Mouse (Mus musculus): ENCODE data around the gene Kmt5a. TPM values are rescaled to one million over a fixed set of nuclear protein-coding genes. Genes with fewer than 3 reads are reported as not detected.
"Not testable (repeated sequence)": the region's sequence is repeated elsewhere in the genome, so short reads cannot be mapped to it uniquely, and the experiment has no call there.

The Kmt5a gene
- polyA plus RNA-seq, 1 experiment from 2014 or later = 12.3 TPM

DNA sequence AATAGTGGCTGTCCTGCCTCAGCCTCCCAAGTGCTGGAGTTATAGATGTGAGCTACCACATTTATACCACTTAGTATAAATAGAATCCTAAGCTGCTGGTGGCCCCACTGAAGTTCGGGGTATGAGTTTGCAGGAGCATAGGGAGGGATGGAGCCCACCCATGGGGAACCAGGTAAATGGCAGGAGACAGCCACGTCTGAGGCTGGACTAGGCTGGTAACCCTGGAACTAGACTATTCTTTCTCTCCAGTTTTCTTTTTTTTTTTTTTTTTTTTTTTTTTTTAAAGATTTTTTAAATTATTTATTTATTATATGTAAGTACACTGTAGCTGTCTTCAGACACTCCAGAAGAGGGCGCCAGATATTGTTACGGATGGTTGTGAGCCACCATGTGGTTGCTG is 60.3 kb downstream of the Kmt5a start:
- H3K36me3 ChIP-seq (ENCODE audit: control insufficient read depth, insufficient read depth, low read length); H3K9ac ChIP-seq (ENCODE audit: low read depth, low read length); ATAC-seq; H3K9me3 ChIP-seq (replicated peaks; ENCODE audit: control insufficient read depth, low read length, poor library complexity, severe bottlenecking); H3K27me3 ChIP-seq (ENCODE audit: control insufficient read depth, insufficient read depth, low read depth, low read length); H3K4me1 ChIP-seq (ENCODE audit: control insufficient read depth, insufficient read depth, low read length); H3K27ac ChIP-seq (ENCODE audit: low read length); H3K4me2 ChIP-seq (ENCODE audit: low read length); H3K4me3 ChIP-seq (ENCODE audit: low read depth, low read length): not testable (repeated sequence)
- WGBS = 81% methylated on average over 2 of the region's 4 CpGs

GRCm38 (mm10) chr5:124500573-124500972 is 60.8 kb downstream of the Kmt5a start:
- H3K4me3 ChIP-seq (ENCODE audit: low read depth, low read length) = no peak overlapping the region
- WGBS = 99% methylated on average over 3 of the region's 3 CpGs
- no peak overlapping the region for H3K4me2 ChIP-seq (ENCODE audit: low read length)

GRCm38 (mm10) chr5:124501541-124501940 is 61.8 kb downstream of the Kmt5a start:
- Histone ChIP-seq H3K36me3 (ENCODE audit: control insufficient read depth, insufficient read depth, low read length) (0 out of 2 replicates have a peak, but pooled peaks cover 4% of the 10 kb centered on the region), H3K9ac (ENCODE audit: low read depth, low read length) (no peak overlapping the region), H3K27ac (ENCODE audit: low read length) (no peak overlapping the region), H3K4me1 (ENCODE audit: control insufficient read depth, insufficient read depth, low read length) (no peaks in the 10 kb centered on the region), H3K27me3 (ENCODE audit: control insufficient read depth, insufficient read depth, low read depth, low read length) (no peaks in the 10 kb centered on the region), H3K9me3 (replicated peaks; ENCODE audit: control insufficient read depth, low read length, poor library complexity, severe bottlenecking) (no peaks in the 10 kb centered on the region), H3K4me3 (ENCODE audit: low read depth, low read length) (no peak overlapping the region), H3K4me2 (ENCODE audit: low read length) (no peak overlapping the region)
- no peak for ATAC-seq
- 94% methylated on average over 10 of the region's 10 CpGs for WGBS

More at GRCm38 (mm10) chr5:124500573-124500972, 60.8 kb downstream of the Kmt5a start:
- ATAC-seq = no peak
- Histone ChIP-seq H3K9ac (ENCODE audit: low read depth, low read length) (no peak overlapping the region), H3K27ac (ENCODE audit: low read length) (no peak overlapping the region), H3K4me1 (ENCODE audit: control insufficient read depth, insufficient read depth, low read length) (no peaks in the 10 kb centered on the region), H3K27me3 (ENCODE audit: control insufficient read depth, insufficient read depth, low read depth, low read length) (no peaks in the 10 kb centered on the region), H3K36me3 (ENCODE audit: control insufficient read depth, insufficient read depth, low read length) (0 out of 2 replicates have a peak, but pooled peaks cover 4% of the 10 kb centered on the region), H3K9me3 (replicated peaks; ENCODE audit: control insufficient read depth, low read length, poor library complexity, severe bottlenecking) (no peaks in the 10 kb centered on the region)

- 64% methylated on average over 14 of the region's 14 CpGs for WGBS
- no peak for ATAC-seq
Observed at GRCm38 (mm10) chr5:124503742-124504141, 64.0 kb downstream of the Kmt5a start.

GRCm38 (mm10) chr5:124505235-124505634 is 65.5 kb downstream of the Kmt5a start:
- Histone ChIP-seq H3K27ac (ENCODE audit: low read length) (no peak overlapping the region), H3K36me3 (ENCODE audit: control insufficient read depth, insufficient read depth, low read length) (peaks cover 7% of the 10 kb centered on the region; the same call in 1 of the 2 replicates), H3K9ac (ENCODE audit: low read depth, low read length) (no peak overlapping the region), H3K4me1 (ENCODE audit: control insufficient read depth, insufficient read depth, low read length) (no peaks in the 10 kb centered on the region), H3K9me3 (replicated peaks; ENCODE audit: control insufficient read depth, low read length, poor library complexity, severe bottlenecking) (no peaks in the 10 kb centered on the region), H3K27me3 (ENCODE audit: control insufficient read depth, insufficient read depth, low read depth, low read length) (no peaks in the 10 kb centered on the region), H3K4me2 (ENCODE audit: low read length) (no peak overlapping the region), H3K4me3 (ENCODE audit: low read depth, low read length) (no peak overlapping the region)
- no peak for ATAC-seq
- WGBS = 96% methylated on average over 4 of the region's 4 CpGs

More at GRCm38 (mm10) chr5:124503742-124504141, 64.0 kb downstream of the Kmt5a start:
- no peak overlapping the region for H3K4me3 ChIP-seq (ENCODE audit: low read depth, low read length)
- no peaks in the 10 kb centered on the region for H3K27me3 ChIP-seq (ENCODE audit: control insufficient read depth, insufficient read depth, low read depth, low read length)
- H3K9me3 ChIP-seq (replicated peaks; ENCODE audit: control insufficient read depth, low read length, poor library complexity, severe bottlenecking) = no peaks in the 10 kb centered on the region
- no peak overlapping the region for H3K4me2 ChIP-seq (ENCODE audit: low read length)
- H3K9ac ChIP-seq (ENCODE audit: low read depth, low read length) = no peak overlapping the region
- H3K36me3 ChIP-seq (ENCODE audit: control insufficient read depth, insufficient read depth, low read length) = peaks cover 7% of the 10 kb centered on the region; the same call in 1 of the 2 replicates
- no peaks in the 10 kb centered on the region for H3K4me1 ChIP-seq (ENCODE audit: control insufficient read depth, insufficient read depth, low read length)
- no peak overlapping the region for H3K27ac ChIP-seq (ENCODE audit: low read length)

DNA sequence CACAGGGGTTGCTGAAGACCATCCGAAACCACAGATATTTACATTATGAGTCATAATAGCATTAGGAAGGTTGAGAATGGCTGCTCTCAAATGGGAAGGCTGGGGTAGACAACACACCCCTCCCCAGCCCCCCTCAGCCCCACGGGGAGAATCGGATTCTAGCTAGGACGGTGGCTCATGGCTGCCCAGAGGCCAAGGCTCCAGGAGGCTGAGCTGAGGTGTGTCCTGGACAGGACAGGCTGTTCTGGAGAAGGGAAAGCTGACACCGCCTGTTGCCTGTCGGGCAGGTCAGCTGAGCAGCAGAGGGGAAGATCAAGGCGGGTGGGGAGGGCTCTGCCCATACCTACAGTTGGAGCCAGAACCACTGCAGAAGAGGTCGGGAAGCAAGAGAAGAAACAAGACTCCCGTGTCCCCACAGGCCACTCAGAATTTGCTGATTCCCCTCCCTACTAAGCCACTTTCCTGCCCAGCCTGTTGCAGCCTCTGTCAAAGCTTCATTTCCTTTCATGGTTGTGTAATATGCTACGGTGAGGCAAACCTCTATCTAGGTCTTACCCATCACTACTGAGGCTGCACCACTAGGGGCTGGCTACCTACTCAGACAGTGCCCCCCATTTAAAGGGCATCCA is 67.1 kb downstream of the Kmt5a start:
- Histone ChIP-seq H3K9me3 (replicated peaks; ENCODE audit: control insufficient read depth, low read length, poor library complexity, severe bottlenecking) (no peaks in the 10 kb centered on the region), H3K4me1 (ENCODE audit: control insufficient read depth, insufficient read depth, low read length) (no peaks in the 10 kb centered on the region), H3K36me3 (ENCODE audit: control insufficient read depth, insufficient read depth, low read length) (peaks cover 7% of the 10 kb centered on the region; the same call in 1 of the 2 replicates), H3K27me3 (ENCODE audit: control insufficient read depth, insufficient read depth, low read depth, low read length) (no peaks in the 10 kb centered on the region), H3K4me2 (ENCODE audit: low read length) (no peak overlapping the region), H3K27ac (ENCODE audit: low read length) (no peak overlapping the region), H3K4me3 (ENCODE audit: low read depth, low read length) (no peak overlapping the region), H3K9ac (ENCODE audit: low read depth, low read length) (no peak overlapping the region)
- no peak for ATAC-seq
- WGBS = 86% methylated on average over 10 of the region's 10 CpGs

DNA sequence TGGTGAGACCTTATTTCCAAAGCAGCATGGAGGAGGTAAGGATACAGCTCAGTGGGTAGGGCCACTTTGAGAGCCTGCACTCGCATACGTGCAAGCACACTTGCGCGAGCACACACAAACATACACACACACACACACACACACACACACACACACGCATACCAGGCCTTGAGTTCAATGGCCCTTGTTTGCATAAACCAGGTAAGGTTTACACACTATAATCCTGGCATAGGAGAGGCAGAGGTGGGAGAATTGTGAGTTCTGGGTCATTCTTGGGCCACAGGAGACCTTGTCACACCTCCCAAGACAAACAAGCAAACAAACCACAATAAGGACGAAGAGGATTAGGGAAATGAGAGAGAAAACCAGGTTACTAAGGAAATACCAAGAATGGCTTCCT is 69.5 kb downstream of the Kmt5a start:
- Histone ChIP-seq H3K9ac (ENCODE audit: low read depth, low read length) (no peak overlapping the region), H3K4me2 (ENCODE audit: low read length) (no peak overlapping the region), H3K27ac (ENCODE audit: low read length) (no peak overlapping the region), H3K9me3 (replicated peaks; ENCODE audit: control insufficient read depth, low read length, poor library complexity, severe bottlenecking) (no peaks in the 10 kb centered on the region), H3K4me3 (ENCODE audit: low read depth, low read length) (no peak overlapping the region), H3K36me3 (ENCODE audit: control insufficient read depth, insufficient read depth, low read length) (peaks cover 5% of the 10 kb centered on the region), H3K27me3 (ENCODE audit: control insufficient read depth, insufficient read depth, low read depth, low read length) (no peaks in the 10 kb centered on the region), H3K4me1 (ENCODE audit: control insufficient read depth, insufficient read depth, low read length) (no peaks in the 10 kb centered on the region)
- 95% methylated on average over 6 of the region's 6 CpGs for WGBS
- ATAC-seq = no peak

- ATAC-seq = no peak
- Histone ChIP-seq H3K9ac (ENCODE audit: low read depth, low read length) (no peak overlapping the region), H3K4me1 (ENCODE audit: control insufficient read depth, insufficient read depth, low read length) (no peaks in the 10 kb centered on the region), H3K4me3 (ENCODE audit: low read depth, low read length) (no peak overlapping the region), H3K36me3 (ENCODE audit: control insufficient read depth, insufficient read depth, low read length) (peaks cover 8% of the 10 kb centered on the region), H3K27ac (ENCODE audit: low read length) (no peak overlapping the region), H3K27me3 (ENCODE audit: control insufficient read depth, insufficient read depth, low read depth, low read length) (no peaks in the 10 kb centered on the region), H3K9me3 (replicated peaks; ENCODE audit: control insufficient read depth, low read length, poor library complexity, severe bottlenecking) (no peaks in the 10 kb centered on the region), H3K4me2 (ENCODE audit: low read length) (no peak overlapping the region)
- 79% methylated on average over 12 of the region's 12 CpGs for WGBS
Observed at GRCm38 (mm10) chr5:124509742-124510237, 70.1 kb downstream of the Kmt5a start.

GRCm38 (mm10) chr5:124510536-124511050 is 70.9 kb downstream of the Kmt5a start:
- WGBS = 91% methylated on average over 10 of the region's 10 CpGs
- H3K4me2 ChIP-seq (ENCODE audit: low read length) = no peak overlapping the region
- H3K9me3 ChIP-seq (replicated peaks; ENCODE audit: control insufficient read depth, low read length, poor library complexity, severe bottlenecking) = no peaks in the 10 kb centered on the region
- no peak overlapping the region for H3K4me3 ChIP-seq (ENCODE audit: low read depth, low read length)
- peaks cover 8% of the 10 kb centered on the region for H3K36me3 ChIP-seq (ENCODE audit: control insufficient read depth, insufficient read depth, low read length)
- H3K4me1 ChIP-seq (ENCODE audit: control insufficient read depth, insufficient read depth, low read length) = no peaks in the 10 kb centered on the region
- no peak overlapping the region for H3K9ac ChIP-seq (ENCODE audit: low read depth, low read length)
- ATAC-seq = no peak
- no peaks in the 10 kb centered on the region for H3K27me3 ChIP-seq (ENCODE audit: control insufficient read depth, insufficient read depth, low read depth, low read length)
- no peak overlapping the region for H3K27ac ChIP-seq (ENCODE audit: low read length)

All from midbrain, embryonic 16.5 days (tissue).